In genomic region chr16:24599766-24600165, GRCm38 (mm10) we compare ENCODE assay signal across 27 mouse cellular contexts.
DNase-seq lines count a peak whose midpoint lies in the region; ATAC-seq and TF ChIP-seq lines count a peak whose summit lies in the region.
"Had no signal": no experiment of that assay in that cellular context is flagged by ENCODE, and none has a peak within 500 bp of the region (broad histone marks: within the 10 kb centered on the region; RNA-seq: fewer than 3 reads in every experiment).

No protein-coding gene starts in this region.

- H3K27me3 ChIP-seq in testis, adult 2 months (ENCODE audit: control insufficient read depth, insufficient read depth, low read length), result no peaks in the 10 kb centered on the region
- H3K27me3 ChIP-seq in hindbrain, embryonic 11.5 days (ENCODE audit: control insufficient read depth, insufficient read depth, low read length), result no peaks in the 10 kb centered on the region
- H3K27me3 ChIP-seq: embryonic facial prominence, embryonic 13.5 days; forebrain, embryonic 15.5 days; hindbrain, embryonic 13.5 days; kidney, embryonic 15.5 days; liver, embryonic 12.5 days; megakaryocyte, embryonic 14.5 days; midbrain, embryonic 12.5 days; neural tube, embryonic 13.5 days had no signal

- no peaks in the 10 kb centered on the region for H3K36me3 ChIP-seq in testis, adult 2 months (ENCODE audit: control insufficient read depth, insufficient read depth, low read length)
- H3K36me3 ChIP-seq in hindbrain, embryonic 11.5 days (ENCODE audit: control insufficient read depth, insufficient read depth, low read length), result no peaks in the 10 kb centered on the region
- H3K36me3 ChIP-seq: embryonic facial prominence, embryonic 13.5 days; forebrain, embryonic 10.5 days; forebrain, embryonic 15.5 days; hindbrain, embryonic 13.5 days; kidney, embryonic 15.5 days; liver, embryonic 12.5 days; midbrain, embryonic 12.5 days; neural tube, embryonic 13.5 days had no signal

- no peak overlapping the region for H3K4me2 ChIP-seq in hindbrain, embryonic 11.5 days (replicated peaks; ENCODE audit: low read depth, low read length)
- H3K4me2 ChIP-seq: embryonic facial prominence, embryonic 13.5 days; forebrain, embryonic 15.5 days; hindbrain, embryonic 13.5 days; kidney, embryonic 15.5 days; liver, embryonic 12.5 days; midbrain, embryonic 12.5 days; neural tube, embryonic 13.5 days had no signal

- no peak overlapping the region for H3K27ac ChIP-seq in testis, adult 2 months (ENCODE audit: control insufficient read depth, insufficient read depth, low read depth, low read length)
- H3K27ac ChIP-seq in hindbrain, embryonic 11.5 days (ENCODE audit: low read depth, low read length), result no peak overlapping the region
- H3K27ac ChIP-seq: embryonic facial prominence, embryonic 13.5 days; forebrain, embryonic 10.5 days; forebrain, embryonic 15.5 days; hindbrain, embryonic 13.5 days; kidney, embryonic 15.5 days; liver, embryonic 12.5 days; midbrain, embryonic 12.5 days; neural tube, embryonic 13.5 days had no signal

- no peak overlapping the region for H3K9ac ChIP-seq in hindbrain, embryonic 11.5 days (ENCODE audit: low read depth, low read length)
- H3K9ac ChIP-seq: embryonic facial prominence, embryonic 13.5 days; forebrain, embryonic 15.5 days; hindbrain, embryonic 13.5 days; kidney, embryonic 15.5 days; liver, embryonic 12.5 days; liver, postnatal 0 days; midbrain, embryonic 12.5 days; neural tube, embryonic 13.5 days had no signal

- H3K4me1 ChIP-seq in testis, adult 2 months (ENCODE audit: control insufficient read depth, insufficient read depth, low read length), result no peaks in the 10 kb centered on the region
- H3K4me1 ChIP-seq in hindbrain, embryonic 11.5 days (replicated peaks; ENCODE audit: control insufficient read depth, insufficient read depth, low read length), result no peaks in the 10 kb centered on the region
- H3K4me1 ChIP-seq: forebrain, embryonic 15.5 days; hindbrain, embryonic 13.5 days; liver, embryonic 12.5 days; megakaryocyte, embryonic 14.5 days; midbrain, embryonic 12.5 days; neural tube, embryonic 13.5 days had no signal

- DNase-seq in heart, adult 11 months, result peak; percentile 31
- no peak for DNase-seq in heart, adult 8-10 months (ENCODE audit: low spot score)
- no peak for DNase-seq in testis, postnatal 10 days (ENCODE audit: low spot score)
- peak; percentile 9 for DNase-seq in testis, postnatal 14 days (ENCODE audit: low spot score)
- no peak for DNase-seq in adrenal gland, postnatal 25 days
- DNase-seq in hindbrain, embryonic 11.5 days (ENCODE audit: low spot score), result no peak
- DNase-seq: adrenal gland, postnatal 36 days; cerebellum, adult 9-10 months; gastrocnemius, postnatal 25 days; heart, postnatal 14 days; kidney, adult 11 months; kidney, postnatal 25 days; left cerebral cortex, postnatal 4 days; liver, postnatal 0 days; lung, postnatal 10 days; thymus, postnatal 14 days had no signal

- peak; percentile 24; the same call in 1 of the 2 replicates for TF ChIP-seq POLR2A in testis, adult 2 months (IDR thresholded peaks at IDR 0.05; ENCODE audit: control insufficient read depth, low read depth, low read length)

- peak overlapping the region; percentile 43 for H3K4me3 ChIP-seq in testis, adult 2 months (ENCODE audit: control insufficient read depth, low read depth, low read length)
- H3K4me3 ChIP-seq in hindbrain, embryonic 11.5 days (ENCODE audit: low read depth, low read length), result no peak overlapping the region
- H3K4me3 ChIP-seq: embryonic facial prominence, embryonic 13.5 days; forebrain, embryonic 10.5 days; forebrain, embryonic 15.5 days; hindbrain, embryonic 13.5 days; kidney, embryonic 15.5 days; liver, embryonic 12.5 days; megakaryocyte, embryonic 14.5 days; midbrain, embryonic 12.5 days; neural tube, embryonic 13.5 days had no signal

- 86% methylated on average over 7 of the region's 7 CpGs for WGBS in hindbrain, embryonic 11.5 days

- TF ChIP-seq CTCF in testis, adult 2 months (IDR thresholded peaks at IDR 0.05; ENCODE audit: control insufficient read depth, insufficient read depth, insufficient replicate concordance, low read depth, low read length), result no peak

- peak; percentile 65 for ATAC-seq in megakaryocyte, adult 5-6 weeks (ENCODE audit: poor library complexity, severe bottlenecking)
- ATAC-seq in hindbrain, embryonic 11.5 days (ENCODE audit: low FRiP score), result no peak
- ATAC-seq: forebrain, embryonic 15.5 days; liver, embryonic 12.5 days; liver, postnatal 0 days had no signal

- no peaks in the 10 kb centered on the region for H3K9me3 ChIP-seq in hindbrain, embryonic 11.5 days (ENCODE audit: control insufficient read depth, low read length)
- H3K9me3 ChIP-seq: embryonic facial prominence, embryonic 13.5 days; forebrain, embryonic 10.5 days; forebrain, embryonic 15.5 days; hindbrain, embryonic 13.5 days; kidney, embryonic 15.5 days; liver, embryonic 12.5 days; megakaryocyte, embryonic 14.5 days; midbrain, embryonic 12.5 days; neural tube, embryonic 13.5 days had no signal

Comparison
In these comparisons a context has a peak if more than half of its experiments do, and no peak if none do; other contexts are left out.
1. DNase-seq: peak in heart, adult 11 months (single experiment) and testis, postnatal 14 days (single experiment); none in heart, adult 8-10 months (single experiment), testis, postnatal 10 days (single experiment), adrenal gland, postnatal 25 days (single experiment) and hindbrain, embryonic 11.5 days (single experiment).